Mouse (Mus musculus) E14TG2a.4 (cell line): ENCODE data around the gene 9430097D07Rik.

Source experiments
- H3K27me3 ChIP-seq: 2 replicates; pipeline ENCODE4 v1.6.1; 2014; ENCODE audit warnings: low read length, control low read depth; ENCODE audit not compliant: insufficient read depth
- H3K36me3 ChIP-seq: 2 replicates; pipeline ENCODE4 v1.6.1; 2014; ENCODE audit warnings: low read length, control low read depth; ENCODE audit not compliant: insufficient read depth
- H3K4me1 ChIP-seq: replicated peaks from 2 replicates; pipeline ENCODE4 v1.6.1; 2014; ENCODE audit warnings: low read depth, low read length, control low read depth
- H3K4me3 ChIP-seq: replicated peaks from 2 replicates; pipeline ENCODE4 v1.5.1; 2014; ENCODE audit warnings: mild to moderate bottlenecking, low read length
- H3K9me3 ChIP-seq: 2 replicates; pipeline ENCODE4 v1.6.1; 2014; ENCODE audit warnings: low read length, control low read depth
- CTCF ChIP-seq: conservative IDR thresholded peaks from 2 replicates; pipeline ENCODE4 v1.5.1; 2014; ENCODE audit warnings: low read length
- NANOG ChIP-seq: IDR thresholded peaks from 2 replicates; pipeline ENCODE4 v1.6.1; 2014; ENCODE audit warnings: borderline replicate concordance, low read length, mixed read lengths
- POU5F1 ChIP-seq: IDR thresholded peaks from 2 replicates; pipeline ENCODE4 v1.6.1; 2014; ENCODE audit warnings: low read length, borderline replicate concordance

The 9430097D07Rik gene

DNA sequence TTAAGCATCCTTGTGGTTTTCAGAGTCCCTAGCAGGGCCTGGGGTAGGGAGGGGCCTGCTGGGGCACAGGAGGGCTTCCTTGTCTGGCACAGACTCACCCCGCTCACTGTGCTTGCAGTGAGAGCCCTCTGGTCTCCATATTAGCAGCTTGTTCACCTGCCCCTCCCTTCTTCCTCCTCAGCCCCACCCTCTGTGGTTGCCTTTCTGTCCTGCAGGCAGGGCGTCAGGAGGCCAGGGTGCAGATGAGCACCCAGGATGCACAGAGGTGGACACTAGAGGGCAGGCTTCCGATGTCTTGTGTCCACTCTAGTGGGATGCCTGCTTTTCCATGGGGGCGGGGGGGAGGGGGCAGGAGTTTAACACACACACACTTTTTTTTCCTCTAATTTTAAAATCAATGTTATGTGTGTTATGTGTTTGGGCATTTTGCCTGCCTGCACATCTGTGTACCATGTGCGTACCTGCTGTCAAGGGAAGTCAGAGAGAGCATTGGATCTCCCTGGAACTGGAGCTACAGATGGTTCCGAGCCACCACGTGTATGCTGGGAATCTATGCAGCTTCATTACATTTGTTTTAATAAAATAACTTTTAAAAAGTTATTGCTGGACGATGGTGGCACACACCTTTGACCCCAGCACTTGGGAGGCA, 26.1 kb upstream of the 9430097D07Rik start:
- peaks cover 16% of the 10 kb centered on the region for H3K36me3 ChIP-seq
- H3K4me3 ChIP-seq, result no peak overlapping the region
- H3K9me3 ChIP-seq, result no peaks in the 10 kb centered on the region
- H3K4me1 ChIP-seq, result peaks cover 46% of the 10 kb centered on the region
- TF ChIP-seq CTCF (peak; percentile 10; the same call in 1 of the 2 replicates), POU5F1 (no peak)
- H3K27me3 ChIP-seq, result no peaks in the 10 kb centered on the region

DNA sequence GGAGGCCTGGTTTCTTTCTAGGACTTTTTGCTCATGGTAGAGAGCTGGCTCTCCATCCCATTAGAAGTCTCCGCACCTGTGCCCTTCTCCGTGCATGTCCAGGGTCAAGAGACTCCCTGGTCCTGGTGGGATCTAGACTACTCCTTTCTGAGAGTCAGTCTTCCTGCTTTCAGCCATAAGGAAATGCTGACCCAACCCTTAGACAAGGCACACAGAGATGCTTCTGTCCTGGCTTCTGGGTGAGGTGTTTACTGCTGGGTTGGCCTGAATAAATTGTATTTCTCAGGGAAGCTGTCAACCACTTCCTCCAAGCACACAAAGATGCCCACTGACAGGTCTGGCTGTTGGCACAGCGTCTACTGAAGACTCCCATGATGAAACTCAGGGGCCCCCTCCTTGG, 23.9 kb upstream of the 9430097D07Rik start, which contains the start of gene St6galnac6:
St6galnac6 (plus strand) TSS at position 301 of the 400 bp plus-strand sequence.
- Histone ChIP-seq H3K27me3 (no peaks in the 10 kb centered on the region), H3K4me3 (no peak within 1 kb of the TSS), H3K4me1 (peaks cover 45% of the 10 kb centered on the region), H3K9me3 (no peaks in the 10 kb centered on the region), H3K36me3 (peaks cover 25% of the 10 kb centered on the region)
- TF ChIP-seq CTCF (no peak), NANOG (no peak)

DNA sequence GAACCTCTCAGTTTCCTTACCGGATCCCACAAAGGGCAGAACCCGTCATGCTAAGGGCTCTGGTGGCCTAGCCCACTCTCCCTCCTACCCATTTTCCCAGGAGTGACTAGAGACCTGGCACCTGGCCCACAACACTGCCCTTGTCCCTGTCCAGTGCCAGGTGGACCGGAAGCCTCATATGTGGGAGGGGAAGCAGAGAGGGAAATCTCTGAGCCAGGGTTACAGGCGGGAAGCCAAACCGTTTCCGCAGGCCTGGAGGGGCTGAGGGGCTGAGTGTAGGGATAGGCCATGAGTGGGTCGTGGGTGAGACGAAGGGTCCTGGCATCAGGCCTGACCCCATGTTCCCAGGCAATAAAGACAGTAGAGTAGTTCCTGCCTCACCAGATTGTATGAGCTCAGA, 23.0 kb upstream of the 9430097D07Rik start:
- peaks cover 25% of the 10 kb centered on the region for H3K36me3 ChIP-seq
- no peak overlapping the region for H3K4me3 ChIP-seq
- H3K9me3 ChIP-seq, result no peaks in the 10 kb centered on the region
- no peak for TF ChIP-seq POU5F1
- no peak for TF ChIP-seq NANOG
- no peak for TF ChIP-seq CTCF
- peaks cover 52% of the 10 kb centered on the region for H3K4me1 ChIP-seq
- no peaks in the 10 kb centered on the region for H3K27me3 ChIP-seq

DNA sequence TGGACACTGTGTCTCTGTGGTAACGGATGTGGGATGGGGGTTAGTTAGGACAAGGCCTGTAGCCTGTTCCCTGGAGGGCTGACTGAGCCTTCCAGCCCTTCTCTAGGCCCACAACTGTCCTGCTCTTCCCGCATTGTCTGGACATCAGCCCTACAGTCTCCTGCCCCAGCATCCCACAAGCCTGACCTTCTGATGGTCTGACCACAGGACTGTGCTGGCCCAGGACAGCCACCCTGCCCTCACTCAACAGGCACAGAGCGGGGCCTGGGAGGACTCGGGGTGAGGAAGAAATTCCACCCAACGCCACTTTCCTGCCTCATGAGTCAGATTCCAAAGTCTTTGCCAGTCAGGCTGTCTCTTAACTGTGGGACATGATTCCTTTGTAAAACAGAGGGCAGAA, 22.2 kb upstream of the 9430097D07Rik start:
- H3K27me3 ChIP-seq, result no peaks in the 10 kb centered on the region
- TF ChIP-seq POU5F1 (no peak), NANOG (no peak), CTCF (no peak)
- peaks cover 58% of the 10 kb centered on the region for H3K4me1 ChIP-seq
- no peaks in the 10 kb centered on the region for H3K9me3 ChIP-seq
- H3K36me3 ChIP-seq, result peaks cover 25% of the 10 kb centered on the region
- H3K4me3 ChIP-seq, result no peak overlapping the region

DNA sequence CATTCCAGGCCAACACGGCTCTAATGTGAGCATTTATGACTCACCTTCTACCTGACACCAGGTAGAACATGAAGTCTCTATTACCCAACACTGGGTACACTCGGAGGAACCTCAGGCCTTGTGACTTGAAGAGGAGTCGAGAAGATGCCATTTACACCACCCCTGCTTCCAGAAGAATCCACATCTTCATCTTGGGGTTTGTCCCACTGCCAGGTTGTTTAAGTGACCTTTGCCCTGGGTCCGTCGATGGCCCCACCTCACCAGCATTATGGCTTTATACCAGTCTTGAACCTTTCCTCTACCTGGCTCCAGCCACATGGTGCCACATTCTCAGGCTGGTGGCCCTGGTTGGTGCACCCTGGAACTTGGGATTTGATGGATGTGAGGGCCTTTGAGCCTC, 21.8 kb upstream of the 9430097D07Rik start:
- Histone ChIP-seq H3K4me1 (peaks cover 57% of the 10 kb centered on the region), H3K9me3 (no peaks in the 10 kb centered on the region), H3K36me3 (peaks cover 25% of the 10 kb centered on the region), H3K27me3 (no peaks in the 10 kb centered on the region), H3K4me3 (no peak overlapping the region)
- TF ChIP-seq CTCF (no peak), POU5F1 (no peak), NANOG (no peak)

DNA sequence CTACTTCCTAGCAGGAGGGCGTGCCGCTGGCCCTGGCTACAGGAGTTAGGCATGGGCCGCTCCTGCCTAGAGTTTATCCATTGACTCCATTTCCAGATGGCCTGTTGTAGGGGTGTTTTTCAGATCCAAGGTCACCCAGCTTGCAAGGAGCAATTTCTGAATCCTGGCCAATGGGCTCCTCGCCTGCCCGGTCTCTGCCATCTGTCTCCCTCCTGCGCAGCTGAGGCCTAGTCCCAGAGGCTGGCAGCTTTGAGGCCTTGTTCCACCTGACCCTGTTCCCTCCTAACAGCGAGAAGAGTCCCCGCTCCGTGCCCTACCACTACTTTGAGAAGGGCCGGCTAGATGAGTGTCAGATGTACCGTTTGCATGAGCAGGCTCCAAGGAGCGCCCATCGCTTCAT, 21.2 kb upstream of the 9430097D07Rik start:
- H3K4me3 ChIP-seq, result no peak overlapping the region
- no peaks in the 10 kb centered on the region for H3K27me3 ChIP-seq
- TF ChIP-seq POU5F1 (no peak), CTCF (no peak), NANOG (no peak)
- H3K36me3 ChIP-seq, result peaks cover 25% of the 10 kb centered on the region
- no peaks in the 10 kb centered on the region for H3K9me3 ChIP-seq
- peaks cover 52% of the 10 kb centered on the region for H3K4me1 ChIP-seq

DNA sequence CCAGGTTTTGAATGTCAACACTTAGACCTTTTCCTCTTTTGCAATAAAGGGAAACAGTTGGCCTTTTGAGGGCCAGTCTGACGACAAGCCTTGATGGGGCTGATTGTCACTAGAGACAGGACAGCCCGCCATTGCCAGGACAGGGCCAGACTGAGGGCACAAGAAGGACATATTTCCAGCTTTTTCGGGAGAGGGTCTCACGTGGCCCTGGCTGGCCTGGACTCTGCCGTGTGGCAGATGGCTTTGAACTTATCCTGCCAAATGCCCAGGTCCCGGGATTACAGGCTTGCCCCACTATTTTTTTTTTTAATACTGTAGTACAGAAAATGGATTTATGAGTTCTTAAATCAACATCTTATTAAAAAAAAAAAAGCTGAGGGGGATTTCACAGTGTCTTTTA, 15.8 kb upstream of the 9430097D07Rik start:
- no peaks in the 10 kb centered on the region for H3K9me3 ChIP-seq
- peaks cover 21% of the 10 kb centered on the region for H3K36me3 ChIP-seq
- no peak overlapping the region for H3K4me3 ChIP-seq
- peaks cover 12% of the 10 kb centered on the region for H3K27me3 ChIP-seq
- peaks cover 64% of the 10 kb centered on the region for H3K4me1 ChIP-seq
- TF ChIP-seq NANOG (no peak), POU5F1 (no peak), CTCF (no peak)

DNA sequence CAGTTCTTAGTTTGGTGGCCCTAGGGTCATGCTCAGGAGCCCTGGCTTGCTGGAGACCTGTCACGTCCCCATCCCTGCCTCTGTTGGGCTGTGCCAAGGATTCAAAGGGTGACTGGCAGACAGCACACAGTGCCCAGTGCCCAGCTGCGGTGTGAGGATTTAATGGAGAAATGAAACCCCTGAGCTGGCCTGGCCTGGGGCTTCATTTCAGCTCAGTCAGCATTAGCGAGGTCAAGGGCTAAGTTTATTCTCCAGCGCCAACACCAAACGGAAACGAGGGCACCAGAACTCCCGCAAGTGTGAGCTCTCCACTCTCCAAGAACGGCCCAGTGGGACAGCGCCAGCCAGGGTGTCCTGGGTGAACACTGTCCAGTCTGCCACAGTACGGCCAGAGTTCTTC, 14.7 kb upstream of the 9430097D07Rik start:
- Histone ChIP-seq H3K4me3 (no peak overlapping the region), H3K27me3 (peaks cover 12% of the 10 kb centered on the region), H3K36me3 (peaks cover 13% of the 10 kb centered on the region; the same call in 1 of the 2 replicates), H3K9me3 (no peaks in the 10 kb centered on the region), H3K4me1 (peaks cover 62% of the 10 kb centered on the region)
- TF ChIP-seq CTCF (no peak), NANOG (no peak), POU5F1 (no peak)
